Mouse (Mus musculus) CH12.LX (cell line): ENCODE measurements around the gene Prss54. TPM values are rescaled to one million over a fixed set of nuclear protein-coding genes. Genes with fewer than 3 reads are reported as not detected.

Experiments used
- DNase-seq: peaks from one replicate; pipeline ENCODE4 v3.0.0-alpha.2; 2013; ENCODE audit errors: extremely low read depth
- H3K27ac ChIP-seq: 2 replicates; pipeline ENCODE4 v1.5.1; 2012; ENCODE audit warnings: low read depth, mild to moderate bottlenecking, control low read depth, moderate library complexity; ENCODE audit not compliant: insufficient read depth
- H3K27me3 ChIP-seq: replicated peaks from 2 replicates; pipeline ENCODE3; 2012; ENCODE audit warnings: inconsistent platforms
- H3K36me3 ChIP-seq, 2 experiments: replicated peaks in 1 of 2; 2 replicates each; pipeline versions ENCODE3 to v1.6.1; 2012; ENCODE audit warnings: inconsistent platforms in 1 of 2, low read length in 1 of 2, mild to moderate bottlenecking in 1 of 2, mixed read lengths in 1 of 2, moderate library complexity in 1 of 2; ENCODE audit not compliant: control insufficient read depth in 1 of 2, insufficient read depth in 1 of 2
- H3K4me1 ChIP-seq, 2 experiments: 2 replicates each; pipeline ENCODE4 v1.6.1; 2012; ENCODE audit warnings: inconsistent platforms in 1 of 2, moderate library complexity in 1 of 2; ENCODE audit not compliant: insufficient read depth in 2 of 2, control insufficient read depth in 1 of 2
- H3K4me2 ChIP-seq: 2 replicates; pipeline ENCODE4 v1.6.1; 2012; ENCODE audit warnings: low read depth, mild to moderate bottlenecking, control low read depth; ENCODE audit not compliant: poor library complexity, insufficient read depth, severe bottlenecking
- H3K4me3 ChIP-seq, 3 experiments: fragments of 150-350 bp in 1 of 3; sonication (generic) in 1 of 3; replicated peaks in 1 of 3; 2 replicates each; pipeline versions ENCODE3 to v1.5.1; 2011 to 2012; ENCODE audit warnings: low read depth in 2 of 3, low read length in 2 of 3, mild to moderate bottlenecking in 2 of 3, moderate library complexity in 2 of 3, control low read depth in 1 of 3, improper control_type of control experiment in 1 of 3, inconsistent platforms in 1 of 3, mixed read lengths in 1 of 3; ENCODE audit not compliant: poor library complexity in 1 of 3
- H3K79me2 ChIP-seq: replicated peaks from 2 replicates; pipeline ENCODE4 v1.6.1; 2012; ENCODE audit warnings: mild to moderate bottlenecking, moderate library complexity; ENCODE audit not compliant: control insufficient read depth, poor library complexity, insufficient read depth, severe bottlenecking; ENCODE audit errors: extremely low read depth
- H3K9ac ChIP-seq: 2 replicates; pipeline ENCODE4 v1.6.1; 2012; ENCODE audit warnings: low read depth, mild to moderate bottlenecking, control low read depth, moderate library complexity; ENCODE audit not compliant: insufficient read depth
- H3K9me3 ChIP-seq: replicated peaks from 2 replicates; pipeline ENCODE3; 2012; ENCODE audit warnings: low read length, inconsistent platforms, mixed read lengths
- BHLHE40 ChIP-seq: IDR thresholded peaks from 2 replicates; pipeline ENCODE4 v1.6.1; 2011; ENCODE audit warnings: mild to moderate bottlenecking, low read depth, low read length, improper control_type of control experiment
- CHD1 ChIP-seq: IDR thresholded peaks from 2 replicates; pipeline ENCODE4 v1.6.1; 2012; ENCODE audit warnings: low read depth, low read length, improper control_type of control experiment, inconsistent platforms
- CTCF ChIP-seq, 2 experiments: IDR thresholded peaks in 1 of 2; conservative IDR thresholded peaks in 1 of 2; 2 replicates each; pipeline ENCODE4 v1.5.1; 2011 to 2012; ENCODE audit warnings: low read depth in 2 of 2, low read length in 2 of 2, improper control_type of control experiment in 1 of 2, inconsistent platforms in 1 of 2, mild to moderate bottlenecking in 1 of 2, moderate library complexity in 1 of 2
- ELF1 ChIP-seq: IDR thresholded peaks from 2 replicates; pipeline ENCODE4 v1.6.1; 2014; ENCODE audit warnings: low read depth, mild to moderate bottlenecking, inconsistent platforms, low read length, improper control_type of control experiment
- EP300 ChIP-seq: IDR thresholded peaks from 2 replicates; pipeline ENCODE4 v1.6.1; 2011; ENCODE audit warnings: low read length, improper control_type of control experiment
- ETS1 ChIP-seq: conservative IDR thresholded peaks from 2 replicates; pipeline ENCODE4 v1.6.1; 2012; ENCODE audit warnings: low read depth, mild to moderate bottlenecking, inconsistent platforms, low read length, improper control_type of control experiment, moderate library complexity
- JUN ChIP-seq: IDR thresholded peaks from 2 replicates; pipeline ENCODE4 v1.6.1; 2011; ENCODE audit warnings: low read depth, mild to moderate bottlenecking, low read length, improper control_type of control experiment, moderate library complexity; ENCODE audit not compliant: insufficient read depth
- JUND ChIP-seq: conservative IDR thresholded peaks from 2 replicates; pipeline ENCODE4 v1.6.1; 2011; ENCODE audit warnings: low read depth, low read length, improper control_type of control experiment
- KAT2A ChIP-seq: IDR thresholded peaks from 2 replicates; pipeline ENCODE4 v1.6.1; 2012; ENCODE audit warnings: low read length, improper control_type of control experiment, inconsistent platforms; ENCODE audit not compliant: insufficient replicate concordance
- MEF2A ChIP-seq: IDR thresholded peaks from 2 replicates; pipeline ENCODE4 v1.6.1; 2014; ENCODE audit warnings: low read depth, mild to moderate bottlenecking, inconsistent platforms, low read length, improper control_type of control experiment, borderline replicate concordance
- MYC ChIP-seq: IDR thresholded peaks from 2 replicates; pipeline ENCODE4 v1.6.1; 2011; ENCODE audit warnings: low read depth, mild to moderate bottlenecking, improper control_type of control experiment, low read length
- PAX5 ChIP-seq: IDR thresholded peaks from 2 replicates; pipeline ENCODE4 v1.6.1; 2012; ENCODE audit warnings: low read length, inconsistent platforms, mixed read lengths
- POLR2A ChIP-seq: IDR thresholded peaks from 2 replicates; pipeline ENCODE4 v1.6.1; 2011; ENCODE audit warnings: low read depth, mild to moderate bottlenecking, improper control_type of control experiment, low read length
- RAD21 ChIP-seq: IDR thresholded peaks from 2 replicates; pipeline ENCODE4 v1.6.1; 2011; ENCODE audit warnings: low read depth, mild to moderate bottlenecking, low read length, improper control_type of control experiment, moderate library complexity
- SMC3 ChIP-seq: IDR thresholded peaks from 2 replicates; pipeline ENCODE4 v1.6.1; 2011; ENCODE audit warnings: low read depth, low read length, improper control_type of control experiment
- TCF12 ChIP-seq: IDR thresholded peaks from 2 replicates; pipeline ENCODE4 v1.6.1; 2014; ENCODE audit warnings: low read depth, mild to moderate bottlenecking, inconsistent platforms, low read length, improper control_type of control experiment
- UBTF ChIP-seq: IDR thresholded peaks from 2 replicates; pipeline ENCODE4 v1.6.1; 2012; ENCODE audit warnings: low read depth, mild to moderate bottlenecking, inconsistent platforms, low read length, improper control_type of control experiment, moderate library complexity
- ZKSCAN1 ChIP-seq: IDR thresholded peaks from 2 replicates; pipeline ENCODE4 v1.6.1; 2012; ENCODE audit warnings: low read depth, inconsistent platforms, low read length, improper control_type of control experiment, borderline replicate concordance
- ZMIZ1 ChIP-seq: IDR thresholded peaks from 2 replicates; pipeline ENCODE4 v1.6.1; 2012; ENCODE audit warnings: low read depth, mild to moderate bottlenecking, inconsistent platforms, low read length, improper control_type of control experiment
- dilution Hi-C: fragments of 300-500 bp; cut with MboI; formaldehyde crosslinking; loops from 2 replicates; pipeline ENCODE4 v1.14.3; 2020; ENCODE audit warnings: low sequenced_read_pairs; ENCODE audit not compliant: extremely low pct_unique_long_range_greater_than_20kb, extremely low pct_ligation_motif_present
- in situ Hi-C: fragments of 300-500 bp; cut with MboI; formaldehyde crosslinking; loops from 3 replicates; pipeline ENCODE4 v1.14.3; 2019; ENCODE audit warnings: low sequenced_read_pairs, low pct_ligation_motif_present, low pct_unique_long_range_greater_than_20kb, mixed read lengths
- polyA plus RNA-seq: library from polyadenylated mRNA; unstranded; fragments of >175 nt; gene quantifications from 2 replicates; pipeline ENCODE4 v1.2.1, GENCODE M21; 2012; ENCODE audit warnings: low read depth; ENCODE audit not compliant: insufficient read length
- total RNA-seq, 2 experiments: library from RNA; depleted of rRNA; stranded (reverse); fragments of 300-350 nt in 1 of 2; fragments of >200 nt in 1 of 2; gene quantifications; 2 replicates each; pipeline ENCODE4 v1.2.3; 2012 to 2014

Prss54 gene
- total and polyA plus RNA-seq, 3 experiments = not detected

DNA sequence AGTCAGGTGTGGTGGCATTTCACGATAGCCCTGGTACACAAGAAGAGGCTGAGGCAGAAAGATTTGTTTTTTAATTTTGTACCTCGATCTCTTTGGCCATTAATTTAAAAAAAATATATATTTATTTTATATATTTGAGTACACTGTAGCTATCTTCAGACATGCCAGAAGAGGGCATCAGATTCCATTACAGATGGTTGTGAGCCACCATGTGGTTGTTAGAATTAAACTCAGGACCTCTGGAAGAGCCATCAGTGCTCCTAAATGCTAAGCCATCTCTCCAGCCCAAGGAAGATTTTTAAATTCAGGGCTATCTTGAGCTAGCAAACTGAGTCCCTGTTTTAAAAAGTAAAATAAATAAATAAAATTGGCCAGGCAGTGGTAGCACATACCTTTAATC, 26.0 kb upstream of the Prss54 start:
- Histone ChIP-seq H3K4me3 (no peak overlapping the region), H3K79me2 (no peaks in the 10 kb centered on the region), H3K4me2 (no peak overlapping the region), H3K36me3 (no peaks in the 10 kb centered on the region), H3K4me1 (peaks cover under 1 to 6% of the 10 kb centered on the region in 2 experiments; a peak in 2 of 4 replicates), H3K9ac (no peak overlapping the region), H3K9me3 (no peaks in the 10 kb centered on the region), H3K27me3 (no peaks in the 10 kb centered on the region), H3K27ac (no peak overlapping the region)
- dilution Hi-C loops (no loop called here), in situ Hi-C loops (loop anchor here (5.0 kb wide), 1 partner anchor 95 kb away; no protein-coding TSS in a partner anchor)
- DNase-seq = no peak
- TF ChIP-seq RAD21 = peak; percentile 8
- no peak for TF ChIP-seq KAT2A
- TF ChIP-seq POLR2A = no peak
- TF ChIP-seq JUN = no peak
- no peak for TF ChIP-seq ELF1
- peak; percentile 43 for TF ChIP-seq SMC3
- no peak for TF ChIP-seq UBTF
- TF ChIP-seq MEF2A = no peak
- TF ChIP-seq BHLHE40 = no peak
- TF ChIP-seq TCF12 = no peak
- TF ChIP-seq CTCF (conservative IDR thresholded peaks at IDR 0.05 in 1 of 2, IDR thresholded peaks at IDR 0.05 in 1 of 2; ENCODE audit: low read depth in 2 of 2, low read length in 2 of 2) = peak in 1 of 2 experiments; percentile 72; a peak in 2 of 4 replicates
- TF ChIP-seq ZMIZ1 = no peak
- TF ChIP-seq ZKSCAN1 = no peak
- no peak for TF ChIP-seq ETS1
- peak; percentile 67; the same call in 1 of the 2 replicates for TF ChIP-seq MYC
- TF ChIP-seq CHD1 = no peak
- no peak for TF ChIP-seq PAX5
- TF ChIP-seq JUND = no peak

DNA sequence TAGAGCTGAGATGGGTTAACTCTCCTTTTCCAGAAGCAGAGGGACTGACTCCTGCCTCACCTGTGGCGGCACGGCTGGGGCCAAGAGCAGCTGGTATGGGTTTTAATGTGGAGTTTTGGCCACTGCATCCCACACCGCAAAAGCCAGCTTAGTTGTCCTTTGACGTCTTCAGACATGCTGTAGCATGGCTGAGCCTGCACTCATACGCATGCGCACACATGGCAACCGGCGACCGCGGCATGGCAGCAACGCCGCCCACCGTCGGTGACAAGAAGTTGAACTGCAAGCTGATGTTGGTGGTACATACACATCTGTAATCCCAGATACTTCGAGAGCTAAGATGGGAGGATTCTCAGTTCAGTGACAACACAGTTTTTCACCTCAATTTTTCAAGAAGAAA, 25.2 kb upstream of the Prss54 start:
- H3K79me2 ChIP-seq = no peaks in the 10 kb centered on the region
- TF ChIP-seq EP300 = no peak
- no peak for TF ChIP-seq KAT2A
- no peaks in the 10 kb centered on the region for H3K4me1 ChIP-seq
- no peak for DNase-seq
- no peaks in the 10 kb centered on the region for H3K27me3 ChIP-seq
- dilution Hi-C loops (no loop called here), in situ Hi-C loops (loop anchor here (5.0 kb wide), 1 partner anchor 96 kb away; no protein-coding TSS in a partner anchor)
- H3K4me2 ChIP-seq = no peak overlapping the region
- H3K36me3 ChIP-seq = no peaks in the 10 kb centered on the region
- H3K9ac ChIP-seq = no peak overlapping the region
- no peak overlapping the region for H3K4me3 ChIP-seq
- H3K9me3 ChIP-seq = no peaks in the 10 kb centered on the region
- H3K27ac ChIP-seq = no peak overlapping the region
